Mouse (Mus musculus) forebrain, embryonic 14.5 days (tissue): ENCODE measurements around the gene Sytl2. TPM values are rescaled to one million over a fixed set of nuclear protein-coding genes. Genes with fewer than 3 reads are reported as not detected.

Source experiments
- ATAC-seq: fragments of 200-750 bp; cut with Nextera tagmentation; 2 replicates; pipeline ENCODE4 v1.8.0; 2017; ENCODE audit warnings: mild to moderate bottlenecking, moderate library complexity
- DNase-seq: peaks from one replicate; pipeline ENCODE4 v3.0.0-alpha.2; 2015; ENCODE audit warnings: low spot score
- H3K27ac ChIP-seq: fragments of 300-500 bp; sonication (generic); 2 replicates; pipeline ENCODE4 v1.5.1; 2014; ENCODE audit warnings: low read depth, mild to moderate bottlenecking, control low read depth, low read length, moderate library complexity
- H3K27me3 ChIP-seq: fragments of 300-500 bp; sonication (generic); replicated peaks from 2 replicates; pipeline ENCODE4 v1.6.1; 2014; ENCODE audit warnings: low read length, control low read depth, mixed read lengths; ENCODE audit not compliant: control insufficient read depth, insufficient read depth
- H3K36me3 ChIP-seq: fragments of 300-500 bp; sonication (generic); 2 replicates; pipeline ENCODE4 v1.6.1; 2014; ENCODE audit warnings: low read length, control low read depth; ENCODE audit not compliant: control insufficient read depth, insufficient read depth
- H3K4me1 ChIP-seq: fragments of 300-500 bp; sonication (generic); 2 replicates; pipeline ENCODE4 v1.6.1; 2014; ENCODE audit warnings: antibody characterized with exemption, low read length, control low read depth; ENCODE audit not compliant: control insufficient read depth, insufficient read depth
- H3K4me2 ChIP-seq: fragments of 300-500 bp; sonication (generic); 2 replicates; pipeline ENCODE4 v1.6.1; 2014; ENCODE audit warnings: mild to moderate bottlenecking, control low read depth, low read length
- H3K4me3 ChIP-seq: fragments of 300-500 bp; sonication (generic); 2 replicates; pipeline ENCODE4 v1.5.1; 2014; ENCODE audit warnings: low read depth, low read length, control low read depth
- H3K9ac ChIP-seq: fragments of 300-500 bp; sonication (generic); 2 replicates; pipeline ENCODE4 v1.6.1; 2014; ENCODE audit warnings: mild to moderate bottlenecking, low read length, control low read depth, moderate library complexity
- H3K9me3 ChIP-seq: fragments of 300-500 bp; sonication (generic); replicated peaks from 2 replicates; pipeline ENCODE4 v1.6.1; 2016; ENCODE audit warnings: low read length, control low read depth, mixed read lengths; ENCODE audit not compliant: control insufficient read depth
- WGBS: fragments of 180-500 bp; shearing (Covaris S2); extraction: QIAGEN DNeasy Blood & Tissue Kit; methylation state at CpG from one replicate; pipeline ENCODE4 v1.1.7; 2014; 5-methylcytosine and 5-hydroxymethylcytosine counted together
- polyA plus RNA-seq: library from polyadenylated mRNA; unstranded; fragments of >200 nt; fragmentation: Nextera tagmentation; extraction: Ambion mirVana; gene quantifications from 2 replicates; pipeline ENCODE4 v1.2.1, GENCODE M21; 2014

The Sytl2 gene
- polyA plus RNA-seq, 1 experiment from 2014 or later, result 1.2 TPM

DNA sequence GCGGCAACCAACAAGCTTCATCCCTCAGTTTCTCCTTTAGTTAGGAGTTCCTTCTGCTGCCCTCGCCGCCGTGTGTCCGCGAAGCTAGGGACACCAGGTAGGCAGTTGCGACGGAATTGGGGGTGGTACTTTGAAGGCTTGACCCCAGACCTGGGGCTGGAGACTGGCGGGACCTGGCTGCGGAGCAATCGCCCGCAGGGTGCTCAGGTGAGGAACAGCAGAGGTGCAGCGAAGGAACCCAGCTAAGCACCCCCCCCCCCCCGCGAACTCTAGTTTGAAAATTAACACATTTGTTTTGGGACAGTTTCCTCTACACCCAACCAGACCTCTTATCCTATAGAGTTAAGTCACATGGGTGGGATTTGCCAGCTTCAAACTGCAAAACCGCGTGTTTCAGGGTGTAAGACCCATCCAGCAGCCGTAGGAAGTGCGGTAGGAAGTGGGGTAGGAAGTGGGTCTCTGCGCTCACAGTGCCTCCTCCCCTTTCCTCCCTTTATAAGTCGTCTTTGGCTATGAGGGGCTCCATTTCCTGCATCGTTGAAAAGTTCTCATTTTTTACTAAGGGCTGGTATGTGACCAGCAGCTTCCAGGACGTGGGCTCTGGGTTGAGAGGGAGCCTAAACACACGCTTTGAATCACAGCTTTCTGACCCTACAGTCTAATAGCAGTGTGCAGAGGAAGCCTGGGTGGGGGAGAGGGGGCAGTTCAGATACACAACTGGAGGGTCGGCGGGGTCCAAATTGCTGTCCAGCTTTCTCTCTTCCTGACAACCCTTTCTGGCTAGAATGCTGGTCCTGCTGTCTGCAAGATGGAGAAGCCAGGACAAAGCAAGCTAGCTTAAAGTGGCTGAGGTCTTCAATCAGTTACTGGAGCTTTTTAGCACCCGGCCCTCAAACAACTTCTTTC lies 848 bp downstream of the Sytl2 start:
- no peaks in the 10 kb centered on the region for H3K36me3 ChIP-seq
- WGBS, result 6% methylated on average over 27 of the region's 27 CpGs
- peaks cover 14% of the 10 kb centered on the region; the same call in 1 of the 2 replicates for H3K27me3 ChIP-seq
- H3K4me2 ChIP-seq, result peak overlapping the region; percentile 95
- DNase-seq, result peak; percentile 24
- H3K4me3 ChIP-seq, result peak overlapping the region; percentile 55
- ATAC-seq, result peak; percentile 51
- H3K9me3 ChIP-seq, result no peaks in the 10 kb centered on the region
- H3K27ac ChIP-seq, result no peak overlapping the region
- peak overlapping the region; percentile 61 for H3K9ac ChIP-seq
- H3K4me1 ChIP-seq, result 0 out of 2 replicates have a peak, but pooled peaks cover 2% of the 10 kb centered on the region

DNA sequence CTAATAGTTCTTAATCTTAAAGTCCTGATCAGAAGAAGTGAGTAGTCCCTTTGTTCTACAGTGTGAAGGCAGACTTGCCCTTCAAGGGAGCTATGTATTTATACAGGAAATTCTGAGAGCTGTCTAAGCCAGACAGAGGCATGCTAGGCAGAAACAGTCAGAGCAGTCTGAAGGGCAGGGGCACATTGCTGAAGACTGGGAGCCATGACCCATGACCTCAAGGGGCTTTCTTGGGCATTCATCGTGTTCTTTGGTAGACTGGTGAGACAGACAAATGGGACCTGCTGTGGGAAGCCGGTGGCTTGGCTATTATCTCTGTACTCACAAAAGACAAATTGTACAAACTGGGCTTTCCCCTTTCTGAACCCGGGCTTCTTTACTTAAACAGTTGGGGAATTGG lies 4.0 kb downstream of the Sytl2 start:
- WGBS, result 1% methylated on average over 3 of the region's 3 CpGs
- Histone ChIP-seq H3K27me3 (peaks cover 14% of the 10 kb centered on the region; the same call in 1 of the 2 replicates), H3K9ac (no peak overlapping the region), H3K4me2 (no peak overlapping the region), H3K4me1 (0 out of 2 replicates have a peak, but pooled peaks cover 2% of the 10 kb centered on the region), H3K4me3 (no peak overlapping the region), H3K9me3 (no peaks in the 10 kb centered on the region), H3K27ac (no peak overlapping the region), H3K36me3 (no peaks in the 10 kb centered on the region)
- DNase-seq (no peak), ATAC-seq (no peak)

DNA sequence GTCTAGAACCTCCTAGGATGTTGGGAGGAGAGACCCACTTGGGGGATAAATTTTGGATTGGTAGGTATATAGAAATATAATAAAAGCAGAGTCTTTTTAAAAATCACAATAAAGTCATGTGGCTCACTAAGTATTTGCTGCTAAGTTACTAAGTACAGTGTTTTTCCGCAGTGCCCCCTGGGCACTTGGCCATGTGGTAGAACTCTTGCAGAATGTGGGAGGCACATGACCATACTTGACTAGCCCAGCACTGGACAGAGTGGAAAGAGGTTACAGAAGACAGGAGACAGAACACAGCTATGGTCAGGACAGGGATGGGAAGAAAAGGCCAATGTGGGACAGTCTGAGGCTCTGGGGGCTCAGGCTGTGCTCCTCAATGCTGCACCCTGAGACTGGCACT lies 4.9 kb downstream of the Sytl2 start:
- DNase-seq, result no peak
- H3K27ac ChIP-seq, result no peak overlapping the region
- WGBS, result 97% methylated on average over 1 of the region's 1 CpGs
- H3K4me1 ChIP-seq, result 0 out of 2 replicates have a peak, but pooled peaks cover 2% of the 10 kb centered on the region
- peaks cover 14% of the 10 kb centered on the region; the same call in 1 of the 2 replicates for H3K27me3 ChIP-seq
- ATAC-seq, result no peak
- no peak overlapping the region for H3K4me3 ChIP-seq
- H3K9ac ChIP-seq, result no peak overlapping the region
- H3K9me3 ChIP-seq, result no peaks in the 10 kb centered on the region
- no peaks in the 10 kb centered on the region for H3K36me3 ChIP-seq
- no peak overlapping the region for H3K4me2 ChIP-seq

DNA sequence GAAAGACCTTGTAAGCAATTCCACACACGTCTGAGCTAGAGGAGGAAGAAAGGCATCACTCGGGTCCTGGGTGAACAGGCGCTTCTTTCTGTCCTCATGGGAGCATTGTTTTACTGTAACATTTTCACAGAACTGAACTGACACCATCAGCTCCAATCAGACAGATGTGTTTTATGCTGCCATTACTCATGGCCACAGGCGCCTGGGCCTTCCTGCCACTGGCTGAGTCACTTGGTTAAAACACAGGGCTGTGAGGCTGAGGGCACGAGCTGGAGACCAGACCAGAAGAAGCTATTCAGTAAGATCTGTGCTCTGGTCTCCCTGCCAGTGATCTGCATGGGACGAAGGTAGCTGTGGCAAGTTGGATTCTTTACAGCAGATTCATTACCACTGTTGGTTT lies 6.0 kb downstream of the Sytl2 start:
- Histone ChIP-seq H3K4me1 (no peaks in the 10 kb centered on the region), H3K27ac (no peak overlapping the region), H3K36me3 (no peaks in the 10 kb centered on the region), H3K9ac (no peak overlapping the region), H3K4me3 (no peak overlapping the region), H3K9me3 (no peaks in the 10 kb centered on the region), H3K4me2 (no peak overlapping the region), H3K27me3 (0 out of 2 replicates have a peak, but pooled peaks cover 6% of the 10 kb centered on the region)
- DNase-seq, result no peak
- ATAC-seq, result no peak
- WGBS, result 75% methylated on average over 6 of the region's 6 CpGs

DNA sequence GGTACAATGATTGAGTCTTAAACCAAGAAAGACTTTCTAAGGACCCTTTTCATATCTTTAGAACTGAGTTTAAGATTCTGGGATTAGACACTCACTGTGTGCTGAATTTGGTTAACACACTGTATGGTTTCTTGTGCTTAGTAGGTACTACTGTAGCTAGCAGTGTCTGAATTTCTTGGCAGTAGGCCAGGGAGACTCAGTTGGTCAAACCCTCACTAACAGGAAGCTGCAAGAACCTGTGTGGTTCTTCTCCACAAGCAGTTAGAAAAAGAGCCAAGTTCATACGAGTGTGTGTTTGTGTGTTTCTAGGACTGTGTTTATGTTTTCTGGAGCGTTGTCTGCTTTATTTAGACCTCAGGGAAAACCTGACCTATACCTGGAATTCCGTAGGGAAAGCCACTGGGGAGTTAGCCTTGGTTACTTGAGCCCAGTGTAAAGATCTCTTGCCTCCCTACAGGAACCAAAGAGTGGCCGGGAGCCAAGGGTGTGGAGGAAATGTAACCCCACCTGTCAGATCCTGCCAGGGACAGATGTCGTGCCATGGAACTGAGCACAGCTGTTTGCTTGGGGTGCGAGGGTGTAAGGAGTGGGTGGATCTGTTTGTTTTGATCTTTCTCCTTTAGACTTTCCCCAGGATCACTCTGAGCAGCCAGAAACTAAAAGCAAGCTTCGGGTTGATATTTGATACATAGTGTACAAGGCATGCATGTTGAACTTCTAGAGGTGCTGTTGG lies 10.3 kb downstream of the Sytl2 start:
- Histone ChIP-seq H3K4me2 (no peak overlapping the region), H3K36me3 (no peaks in the 10 kb centered on the region), H3K27me3 (no peaks in the 10 kb centered on the region), H3K9me3 (no peaks in the 10 kb centered on the region), H3K27ac (no peak overlapping the region), H3K4me3 (no peak overlapping the region), H3K9ac (no peak overlapping the region), H3K4me1 (no peaks in the 10 kb centered on the region)
- no peak for ATAC-seq
- 84% methylated on average over 7 of the region's 7 CpGs for WGBS
- DNase-seq, result no peak

DNA sequence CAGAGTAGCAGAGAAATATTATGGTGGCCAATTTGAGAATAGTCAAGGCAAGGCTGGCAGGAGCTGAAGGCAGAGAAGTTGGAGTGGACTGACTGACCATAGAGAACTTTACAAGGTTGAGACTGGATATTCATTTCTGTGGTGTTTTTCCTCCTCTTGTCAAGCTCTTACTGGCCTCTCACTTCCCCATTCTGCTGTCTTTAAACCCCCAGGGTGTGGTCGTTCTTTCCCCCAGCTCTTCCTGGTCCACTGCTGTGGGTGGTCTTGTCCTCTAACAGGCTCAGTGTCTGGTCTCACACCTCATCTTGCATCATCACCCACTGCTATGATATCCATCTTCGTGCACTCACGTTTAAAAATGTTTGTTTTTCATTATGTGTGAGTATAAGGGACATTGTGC lies 11.4 kb downstream of the Sytl2 start:
- no peak for ATAC-seq
- no peak overlapping the region for H3K27ac ChIP-seq
- DNase-seq, result no peak
- H3K9me3 ChIP-seq, result no peaks in the 10 kb centered on the region
- no peak overlapping the region for H3K4me3 ChIP-seq
- H3K36me3 ChIP-seq, result no peaks in the 10 kb centered on the region
- no peak overlapping the region for H3K4me2 ChIP-seq
- H3K4me1 ChIP-seq, result no peaks in the 10 kb centered on the region
- no peaks in the 10 kb centered on the region for H3K27me3 ChIP-seq
- H3K9ac ChIP-seq, result no peak overlapping the region
- 87% methylated on average over 3 of the region's 3 CpGs for WGBS

DNA sequence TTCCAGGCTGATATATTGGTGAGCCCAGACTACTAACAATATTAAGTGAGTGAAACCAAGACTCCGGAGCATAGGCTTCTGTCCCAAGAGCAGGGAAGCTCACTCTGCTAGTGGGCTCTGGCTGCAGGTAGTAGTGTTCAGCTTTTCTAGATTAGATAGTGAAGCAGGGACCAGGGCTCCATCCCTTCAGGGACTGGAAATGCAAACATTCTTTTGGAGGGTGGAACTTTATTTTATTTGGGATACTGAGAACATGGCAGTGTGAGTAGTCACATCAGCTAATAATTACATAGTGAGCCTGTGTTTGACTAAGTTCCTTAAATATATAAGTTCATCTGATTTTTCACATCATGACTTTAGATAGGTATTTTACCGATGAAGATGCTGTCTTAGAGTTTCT lies 14.8 kb downstream of the Sytl2 start:
- no peaks in the 10 kb centered on the region for H3K27me3 ChIP-seq
- H3K36me3 ChIP-seq, result no peaks in the 10 kb centered on the region
- no peak overlapping the region for H3K4me3 ChIP-seq
- no peaks in the 10 kb centered on the region for H3K9me3 ChIP-seq
- H3K9ac ChIP-seq, result no peak overlapping the region
- WGBS, result 94% methylated on average over 2 of the region's 2 CpGs
- H3K27ac ChIP-seq, result no peak overlapping the region
- ATAC-seq (no peak), DNase-seq (no peak)
- H3K4me2 ChIP-seq, result no peak overlapping the region
- no peaks in the 10 kb centered on the region for H3K4me1 ChIP-seq

DNA sequence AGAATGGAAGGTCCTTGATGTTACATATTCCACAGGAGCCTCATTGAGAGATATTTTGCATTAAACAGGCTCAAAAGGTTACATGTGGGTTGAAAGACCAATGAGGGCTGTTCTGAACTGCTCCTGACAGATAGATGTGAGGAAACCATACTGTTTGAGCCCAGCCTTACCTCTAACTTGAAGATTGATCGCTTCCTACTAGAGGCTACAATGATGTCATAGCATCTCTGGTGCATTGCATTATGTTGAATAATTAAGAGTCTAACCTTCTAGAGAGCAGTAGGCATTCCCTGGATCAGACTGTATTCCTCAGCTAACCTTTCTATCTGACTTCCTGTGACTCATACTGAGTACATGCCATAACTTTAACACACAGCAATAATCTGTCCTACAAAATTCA lies 17.4 kb downstream of the Sytl2 start:
- H3K4me3 ChIP-seq, result no peak overlapping the region
- no peaks in the 10 kb centered on the region for H3K27me3 ChIP-seq
- no peaks in the 10 kb centered on the region for H3K9me3 ChIP-seq
- DNase-seq (no peak), ATAC-seq (no peak)
- no peak overlapping the region for H3K4me2 ChIP-seq
- no peak overlapping the region for H3K9ac ChIP-seq
- WGBS, result 88% methylated on average over 1 of the region's 1 CpGs
- H3K36me3 ChIP-seq, result no peaks in the 10 kb centered on the region
- H3K27ac ChIP-seq, result no peak overlapping the region
- no peaks in the 10 kb centered on the region for H3K4me1 ChIP-seq

DNA sequence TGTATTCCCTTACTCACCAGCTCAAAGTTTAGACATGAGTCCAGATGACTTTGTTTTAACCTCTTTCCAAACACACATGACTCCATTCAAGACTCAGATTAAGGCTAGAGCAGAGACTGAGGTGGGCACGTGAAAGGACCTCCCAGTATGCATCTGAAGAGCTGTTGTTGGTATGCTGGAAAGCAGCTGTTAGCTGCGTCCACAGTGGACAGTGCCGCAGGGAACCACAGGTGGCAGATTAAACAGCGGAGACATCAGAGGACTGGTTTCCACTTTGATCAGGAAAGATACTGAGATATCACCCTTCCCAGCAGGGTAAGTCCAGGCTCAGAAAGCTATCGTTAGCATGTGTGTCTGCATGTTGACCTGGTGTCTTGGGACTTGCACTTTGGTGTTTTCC lies 18.1 kb downstream of the Sytl2 start:
- H3K4me2 ChIP-seq, result no peak overlapping the region
- no peaks in the 10 kb centered on the region for H3K9me3 ChIP-seq
- H3K9ac ChIP-seq, result no peak overlapping the region
- H3K4me3 ChIP-seq, result no peak overlapping the region
- WGBS, result 53% methylated on average over 5 of the region's 5 CpGs
- no peaks in the 10 kb centered on the region for H3K36me3 ChIP-seq
- no peak for DNase-seq
- no peak overlapping the region for H3K27ac ChIP-seq
- no peaks in the 10 kb centered on the region for H3K27me3 ChIP-seq
- no peak for ATAC-seq
- H3K4me1 ChIP-seq, result no peaks in the 10 kb centered on the region
